Mouse (Mus musculus): ENCODE data around the gene Prpsap2. TPM values are rescaled to one million over a fixed set of nuclear protein-coding genes. Genes with fewer than 3 reads are reported as not detected.

Gene Prpsap2
- 25.5 TPM for polyA plus RNA-seq (2014; fragmentation: Illumina TruSeq; extraction: RNeasy Lipid Tissue Mini Kit (QIAGEN cat#74804); ENCODE audit: low replicate concordance)

DNA sequence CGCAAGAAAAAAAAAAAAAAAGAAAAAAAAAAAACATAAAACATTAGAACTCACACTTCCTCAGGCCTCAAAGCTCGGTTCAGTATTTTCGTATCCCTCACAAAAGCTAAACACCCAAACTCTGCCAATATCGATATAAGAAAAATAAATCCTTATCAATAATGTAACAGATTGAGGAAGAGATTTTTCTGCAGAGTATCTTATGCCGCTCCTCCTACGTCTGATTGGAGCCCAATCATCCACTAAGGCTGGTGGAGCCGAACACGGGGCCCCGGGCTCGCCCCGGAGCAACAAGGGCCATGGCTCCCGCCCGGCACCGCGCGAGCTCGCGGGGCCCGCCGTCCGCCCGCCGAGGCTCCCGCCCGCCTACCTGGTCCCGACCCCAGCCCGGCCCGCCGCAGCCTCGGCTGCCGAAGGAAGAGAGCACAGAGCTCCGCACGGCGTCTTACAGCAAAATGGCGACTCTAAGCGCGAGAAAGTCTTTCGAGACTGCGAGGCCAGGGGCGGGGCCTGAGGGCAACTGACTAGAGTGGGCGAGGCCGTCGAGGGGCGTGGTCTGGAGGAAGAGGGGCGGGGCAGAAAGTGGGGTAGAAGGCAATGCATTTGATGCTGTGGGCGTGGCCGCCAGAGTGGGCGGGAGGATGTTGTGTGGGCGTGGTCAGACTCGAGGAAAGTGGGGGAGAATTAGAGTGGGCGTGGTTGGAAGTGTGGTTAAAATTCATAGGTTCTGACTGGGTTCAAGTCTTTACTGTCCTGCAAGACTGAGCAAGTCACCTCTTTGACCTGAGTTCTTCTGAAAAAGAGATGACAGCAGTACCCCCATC is at the start of gene Prpsap2:
TSS of gene Prpsap2 (minus strand) at position 505 of the 824 bp plus-strand sequence.

DNA sequence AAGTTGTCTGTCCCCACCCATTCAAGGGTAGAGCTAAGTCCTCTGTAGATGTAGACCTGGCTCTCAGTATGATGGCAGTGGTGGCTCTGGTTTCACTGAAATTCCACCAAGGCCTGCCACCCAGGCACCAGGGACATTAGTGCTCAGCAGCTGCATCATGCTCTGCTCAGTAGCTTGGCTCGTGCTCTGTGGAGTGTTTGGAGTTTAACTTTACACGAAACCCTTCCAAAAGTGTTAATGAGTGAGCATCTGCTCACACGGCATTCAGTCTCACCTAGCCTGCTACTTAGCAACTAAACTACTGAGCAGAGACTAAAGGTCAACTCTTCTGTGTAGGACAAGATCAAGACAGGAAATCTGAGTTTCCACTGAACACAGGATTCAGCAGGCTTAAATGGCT is 41.3 kb downstream of the Prpsap2 start, which contains the start of gene Slc5a10:
TSS of gene Slc5a10 (minus strand) at position 191 of the 400 bp plus-strand sequence.

DNA sequence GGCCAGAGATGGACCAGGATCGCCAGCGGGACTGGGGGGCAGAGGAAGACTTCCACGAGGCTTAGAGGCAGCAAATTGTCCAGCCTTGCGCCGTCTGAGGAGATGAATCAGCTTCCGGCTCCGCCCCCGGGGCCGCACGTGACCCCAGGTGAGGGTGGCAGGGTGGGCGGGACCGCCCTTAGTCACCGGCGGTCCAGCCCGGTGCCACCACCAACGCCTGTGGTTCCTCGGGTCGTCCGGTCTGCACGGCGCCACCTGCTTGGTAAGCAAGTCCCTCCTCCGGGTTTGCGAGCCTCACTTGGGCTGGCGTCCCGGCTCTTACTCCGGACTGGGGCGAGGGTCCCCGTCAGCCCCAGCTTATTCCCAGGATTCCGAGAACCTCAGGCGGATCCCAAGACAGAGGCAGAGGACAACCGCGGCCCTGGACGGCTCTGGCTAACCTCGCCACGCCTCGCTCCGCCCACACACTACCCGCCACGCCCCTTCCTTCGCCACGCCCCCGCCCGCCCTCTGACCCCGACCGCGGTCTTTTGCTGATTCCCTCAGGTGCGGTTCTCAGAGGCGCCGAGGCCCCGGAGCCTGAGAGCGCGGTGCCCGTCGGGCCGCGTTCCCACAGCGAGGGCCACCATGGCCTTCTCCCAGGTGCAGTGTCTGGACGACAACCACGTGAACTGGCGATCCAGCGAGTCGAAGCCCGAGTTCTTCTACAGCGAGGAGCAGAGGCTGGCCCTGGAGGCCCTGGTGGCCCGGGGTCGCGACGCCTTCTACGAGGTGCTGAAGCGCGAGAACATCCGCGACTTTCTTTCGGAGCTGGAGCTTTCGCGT is 77.8 kb downstream of the Prpsap2 start, which contains the start of gene Fam83g:
TSS of gene Fam83g (plus strand) at position 185 of the 825 bp plus-strand sequence.

Other genes starting within 250 kb of the Prpsap2 start
- 5.1 TPM for gene Epn2, start 182.4 kb downstream of the Prpsap2 start, polyA plus RNA-seq (2014; fragmentation: Illumina TruSeq; extraction: RNeasy Lipid Tissue Mini Kit (QIAGEN cat#74804); ENCODE audit: low replicate concordance)
- gene Grap, start 108.8 kb downstream of the Prpsap2 start, polyA plus RNA-seq (2014; fragmentation: Illumina TruSeq; extraction: RNeasy Lipid Tissue Mini Kit (QIAGEN cat#74804); ENCODE audit: low replicate concordance) = not detected
- 0.93 TPM for gene Fam83g, start 78.0 kb downstream of the Prpsap2 start, polyA plus RNA-seq (2014; fragmentation: Illumina TruSeq; extraction: RNeasy Lipid Tissue Mini Kit (QIAGEN cat#74804); ENCODE audit: low replicate concordance)
- not detected for gene Slc5a10, start 41.3 kb downstream of the Prpsap2 start, polyA plus RNA-seq (2014; fragmentation: Illumina TruSeq; extraction: RNeasy Lipid Tissue Mini Kit (QIAGEN cat#74804); ENCODE audit: low replicate concordance)
- 31.9 TPM for gene Ulk2, start 93.0 kb upstream of the Prpsap2 start, polyA plus RNA-seq (2014; fragmentation: Illumina TruSeq; extraction: RNeasy Lipid Tissue Mini Kit (QIAGEN cat#74804); ENCODE audit: low replicate concordance)
- gene Akap10, start 168.2 kb upstream of the Prpsap2 start, polyA plus RNA-seq (2014; fragmentation: Illumina TruSeq; extraction: RNeasy Lipid Tissue Mini Kit (QIAGEN cat#74804); ENCODE audit: low replicate concordance) = 28.0 TPM
- 16.3 TPM for gene Specc1, start 194.7 kb upstream of the Prpsap2 start, polyA plus RNA-seq (2014; fragmentation: Illumina TruSeq; extraction: RNeasy Lipid Tissue Mini Kit (QIAGEN cat#74804); ENCODE audit: low replicate concordance)

Measured in small intestine, adult 10 weeks (tissue).